Mouse (Mus musculus) spleen, adult 2 months (tissue): ENCODE measurements around the gene Fnbp1l.

ENCODE experiments used
- CTCF ChIP-seq: fragments of 200-500 bp; IDR thresholded peaks from 2 replicates; pipeline ENCODE4 v1.5.1; 2011; ENCODE audit warnings: mild to moderate bottlenecking, inconsistent platforms; ENCODE audit not compliant: insufficient read depth, insufficient read length, insufficient replicate concordance; ENCODE audit errors: extremely low read depth
- POLR2A ChIP-seq: fragments of 200-500 bp; IDR thresholded peaks from 2 replicates; pipeline ENCODE4 v1.6.1; 2011; ENCODE audit warnings: low read depth, low read length, inconsistent platforms

GRCm38 (mm10) chr3:122566549-122566948 lies 53.0 kb downstream of the Fnbp1l start:
- TF ChIP-seq POLR2A (no peak), CTCF (no peak)
